Mouse (Mus musculus): Measurements from ENCODE around the gene Ttc34. TPM values are rescaled to one million over a fixed set of nuclear protein-coding genes. Genes with fewer than 3 reads are reported as not detected.

Ttc34 gene
- polyA plus RNA-seq, 1 experiment: not detected

DNA sequence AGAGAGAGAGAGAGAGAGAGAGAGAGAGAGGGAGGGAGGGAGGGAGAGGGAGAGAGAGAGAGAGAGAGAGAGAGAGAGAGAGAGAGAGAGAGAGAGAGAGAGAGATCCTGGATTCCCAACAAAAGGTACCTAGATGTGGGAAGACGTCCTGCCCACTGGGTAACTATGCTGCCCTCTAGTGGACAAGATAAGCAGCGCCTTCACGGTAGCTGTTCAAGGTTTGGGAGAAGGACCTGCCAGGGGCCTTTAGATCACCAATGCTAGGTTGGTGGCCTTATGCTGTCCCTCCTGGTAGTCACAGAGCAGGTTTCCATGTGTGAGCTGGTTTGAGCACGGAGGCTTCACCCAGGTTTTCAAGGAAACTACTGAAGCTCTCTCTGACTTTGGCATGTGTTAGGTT is 39.4 kb upstream of the Ttc34 start:
- Histone ChIP-seq H3ac (ENCODE audit: control insufficient read depth, insufficient read length) (no peak overlapping the region), H3K4me3 (no peak overlapping the region), H3K27me3 (ENCODE audit: control insufficient read depth, insufficient read depth, insufficient read length) (no peaks in the 10 kb centered on the region), H3K36me3 (ENCODE audit: control insufficient read depth, insufficient read depth) (no peaks in the 10 kb centered on the region), H3K4me2 (ENCODE audit: low read depth) (no peak overlapping the region), H3K79me2 (ENCODE audit: control insufficient read depth, insufficient read depth) (no peaks in the 10 kb centered on the region)
- TF ChIP-seq CEBPB (IDR thresholded peaks at IDR 0.05; ENCODE audit: insufficient read depth, poor library complexity, severe bottlenecking) (no peak), POLR2A (IDR thresholded peaks at IDR 0.05; ENCODE audit: insufficient read length, low read depth) (no peak), E2F4 (IDR thresholded peaks at IDR 0.05; ENCODE audit: insufficient read depth) (no peak), TCF3 (IDR thresholded peaks at IDR 0.05; ENCODE audit: insufficient read length, low read depth) (no peak), MYOD1 (IDR thresholded peaks at IDR 0.05; ENCODE audit: control insufficient read depth in 1 of 3, insufficient read length in 2 of 3, low read depth in 2 of 3) (no peak), TCF12 (IDR thresholded peaks at IDR 0.05; ENCODE audit: insufficient read depth, poor library complexity, severe bottlenecking) (no peak), REST (IDR thresholded peaks at IDR 0.05; ENCODE audit: insufficient read depth, insufficient read length) (no peak), SRF (IDR thresholded peaks at IDR 0.05; ENCODE audit: control insufficient read depth, insufficient read length, low read depth) (no peak), USF1 (IDR thresholded peaks at IDR 0.05; ENCODE audit: low read depth) (no peak), MAX (IDR thresholded peaks at IDR 0.05; ENCODE audit: low read depth) (no peak), POLR2AphosphoS2 (IDR thresholded peaks at IDR 0.05; ENCODE audit: insufficient read length, low read depth) (no peak), MYOG (IDR thresholded peaks at IDR 0.05; ENCODE audit: control insufficient read depth in 1 of 3, insufficient read depth in 1 of 3, insufficient read length in 2 of 3, low read depth in 2 of 3) (no peak)

DNA sequence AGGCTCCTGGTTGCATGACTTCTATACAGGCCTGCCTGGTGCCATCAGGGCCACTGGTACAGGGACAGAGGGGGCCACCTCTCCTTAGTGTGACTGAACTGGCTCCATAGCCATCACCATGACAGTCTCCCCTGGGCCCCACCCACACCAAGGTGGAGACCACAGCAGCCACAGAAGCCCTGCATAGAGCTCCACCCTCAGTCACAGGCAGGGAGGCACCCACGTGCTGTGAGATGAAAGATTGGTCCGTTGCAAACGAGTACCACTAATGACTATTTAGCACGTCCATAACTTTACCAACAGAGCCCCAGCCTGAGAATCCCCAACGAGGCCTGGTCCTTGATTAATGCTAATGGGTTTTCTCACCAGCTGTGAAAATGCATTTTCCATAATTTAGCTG is 36.7 kb upstream of the Ttc34 start:
- TF ChIP-seq TCF3 (IDR thresholded peaks at IDR 0.05; ENCODE audit: insufficient read length, low read depth): no peak
- no peak for TF ChIP-seq MYOG (IDR thresholded peaks at IDR 0.05; ENCODE audit: control insufficient read depth in 1 of 3, insufficient read depth in 1 of 3, insufficient read length in 2 of 3, low read depth in 2 of 3)
- no peak for TF ChIP-seq USF1 (IDR thresholded peaks at IDR 0.05; ENCODE audit: low read depth)
- no peak for TF ChIP-seq E2F4 (IDR thresholded peaks at IDR 0.05; ENCODE audit: insufficient read depth)
- no peak for TF ChIP-seq REST (IDR thresholded peaks at IDR 0.05; ENCODE audit: insufficient read depth, insufficient read length)
- TF ChIP-seq SRF (IDR thresholded peaks at IDR 0.05; ENCODE audit: control insufficient read depth, insufficient read length, low read depth): no peak
- TF ChIP-seq MAX (IDR thresholded peaks at IDR 0.05; ENCODE audit: low read depth): no peak
- Histone ChIP-seq H3K4me3 (no peak overlapping the region), H3ac (ENCODE audit: control insufficient read depth, insufficient read length) (no peak overlapping the region), H3K27me3 (ENCODE audit: control insufficient read depth, insufficient read depth, insufficient read length) (no peaks in the 10 kb centered on the region), H3K36me3 (ENCODE audit: control insufficient read depth, insufficient read depth) (no peaks in the 10 kb centered on the region), H3K4me2 (ENCODE audit: low read depth) (no peak overlapping the region), H3K79me2 (ENCODE audit: control insufficient read depth, insufficient read depth) (no peaks in the 10 kb centered on the region)

DNA sequence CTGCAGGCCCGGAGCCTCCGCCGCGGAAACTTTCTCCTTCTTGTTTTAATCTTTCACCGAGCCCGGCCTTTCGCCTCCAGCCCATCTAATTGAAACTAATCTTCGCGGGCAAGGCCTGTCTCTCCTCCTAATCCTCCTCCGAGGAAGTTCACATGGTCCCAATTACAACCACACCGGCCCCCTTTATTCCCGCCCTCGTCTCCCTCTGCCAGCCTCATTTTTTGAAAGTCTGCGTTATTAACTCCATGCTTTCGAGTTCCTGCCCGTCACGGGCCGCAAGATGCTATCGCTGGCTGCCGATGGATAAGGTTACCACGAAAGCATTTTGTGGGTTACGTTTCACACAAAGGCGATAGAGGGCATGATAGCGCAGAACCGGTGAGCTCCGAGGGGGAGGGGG is 35.0 kb upstream of the Ttc34 start:
- Histone ChIP-seq H3K79me2 (ENCODE audit: control insufficient read depth, insufficient read depth) (no peaks in the 10 kb centered on the region), H3K4me2 (ENCODE audit: low read depth) (no peak overlapping the region), H3K27me3 (ENCODE audit: control insufficient read depth, insufficient read depth, insufficient read length) (no peaks in the 10 kb centered on the region), H3K4me3 (no peak overlapping the region), H3K36me3 (ENCODE audit: control insufficient read depth, insufficient read depth) (no peaks in the 10 kb centered on the region), H3ac (ENCODE audit: control insufficient read depth, insufficient read length) (no peak overlapping the region)
- TF ChIP-seq MAX (IDR thresholded peaks at IDR 0.05; ENCODE audit: low read depth): no peak

DNA sequence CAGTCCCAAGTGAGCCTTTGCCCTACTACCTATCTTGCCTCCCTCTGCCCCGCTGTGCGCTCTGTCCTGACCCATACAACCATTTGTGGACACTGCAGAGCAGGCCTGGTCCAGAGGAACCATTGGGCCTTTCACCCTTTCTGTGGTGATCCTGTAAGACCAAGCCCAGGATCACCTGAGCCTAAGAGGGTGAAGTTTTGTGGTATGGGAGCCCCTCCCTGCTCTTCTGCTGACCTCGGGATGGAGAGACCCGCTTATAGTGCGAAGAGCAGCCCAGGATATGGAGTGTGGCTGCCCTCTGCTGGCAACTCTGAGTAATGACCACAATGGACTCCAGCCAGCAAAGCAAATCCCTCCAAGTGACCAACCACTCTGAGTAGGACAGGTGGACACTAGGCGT is 11.6 kb upstream of the Ttc34 start:
- no peak overlapping the region for H3K4me3 ChIP-seq
- H3K36me3 ChIP-seq (ENCODE audit: control insufficient read depth, insufficient read depth): no peaks in the 10 kb centered on the region
- TF ChIP-seq TCF12 (IDR thresholded peaks at IDR 0.05; ENCODE audit: insufficient read depth, poor library complexity, severe bottlenecking): no peak
- TF ChIP-seq POLR2A (IDR thresholded peaks at IDR 0.05; ENCODE audit: insufficient read length, low read depth): no peak
- no peak for TF ChIP-seq MYOD1 (IDR thresholded peaks at IDR 0.05; ENCODE audit: control insufficient read depth in 1 of 3, insufficient read length in 2 of 3, low read depth in 2 of 3)
- TF ChIP-seq E2F4 (IDR thresholded peaks at IDR 0.05; ENCODE audit: insufficient read depth): no peak
- no peak for TF ChIP-seq USF1 (IDR thresholded peaks at IDR 0.05; ENCODE audit: low read depth)
- no peak for TF ChIP-seq POLR2AphosphoS2 (IDR thresholded peaks at IDR 0.05; ENCODE audit: insufficient read length, low read depth)
- TF ChIP-seq MAX (IDR thresholded peaks at IDR 0.05; ENCODE audit: low read depth): no peak
- no peak for TF ChIP-seq SRF (IDR thresholded peaks at IDR 0.05; ENCODE audit: control insufficient read depth, insufficient read length, low read depth)
- TF ChIP-seq MYOG (IDR thresholded peaks at IDR 0.05; ENCODE audit: control insufficient read depth in 1 of 3, insufficient read depth in 1 of 3, insufficient read length in 2 of 3, low read depth in 2 of 3): no peak
- TF ChIP-seq REST (IDR thresholded peaks at IDR 0.05; ENCODE audit: insufficient read depth, insufficient read length): no peak
- TF ChIP-seq TCF3 (IDR thresholded peaks at IDR 0.05; ENCODE audit: insufficient read length, low read depth): no peak
- TF ChIP-seq CEBPB (IDR thresholded peaks at IDR 0.05; ENCODE audit: insufficient read depth, poor library complexity, severe bottlenecking): no peak
- H3ac ChIP-seq (ENCODE audit: control insufficient read depth, insufficient read length): no peak overlapping the region
- H3K27me3 ChIP-seq (ENCODE audit: control insufficient read depth, insufficient read depth, insufficient read length): no peaks in the 10 kb centered on the region
- H3K4me2 ChIP-seq (ENCODE audit: low read depth): no peak overlapping the region
- no peaks in the 10 kb centered on the region for H3K79me2 ChIP-seq (ENCODE audit: control insufficient read depth, insufficient read depth)

DNA sequence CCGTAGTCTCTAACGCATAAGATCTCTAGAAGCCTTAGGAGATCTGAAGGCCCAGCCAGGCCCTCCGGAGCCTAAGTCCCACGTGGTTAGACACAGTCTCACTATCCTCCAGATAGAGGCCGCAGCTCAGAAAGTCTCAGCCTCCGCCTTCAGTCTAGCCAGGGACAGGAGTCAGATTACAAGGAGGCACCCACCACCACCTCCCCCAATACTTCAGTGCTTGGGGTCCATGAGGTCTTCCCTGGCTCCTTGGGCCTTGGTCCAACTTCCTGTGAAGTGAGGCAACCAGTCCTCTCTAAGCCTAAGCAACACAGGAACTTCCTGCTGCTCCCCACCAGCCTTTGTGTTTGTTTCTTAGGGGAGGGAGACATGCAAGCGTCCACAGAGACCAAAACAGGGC is 11.0 kb upstream of the Ttc34 start:
- H3K27me3 ChIP-seq (ENCODE audit: control insufficient read depth, insufficient read depth, insufficient read length): no peaks in the 10 kb centered on the region
- H3K4me2 ChIP-seq (ENCODE audit: low read depth): no peak overlapping the region
- no peak overlapping the region for H3ac ChIP-seq (ENCODE audit: control insufficient read depth, insufficient read length)
- no peak for TF ChIP-seq POLR2A (IDR thresholded peaks at IDR 0.05; ENCODE audit: insufficient read length, low read depth)
- no peak for TF ChIP-seq TCF3 (IDR thresholded peaks at IDR 0.05; ENCODE audit: insufficient read length, low read depth)
- no peak for TF ChIP-seq REST (IDR thresholded peaks at IDR 0.05; ENCODE audit: insufficient read depth, insufficient read length)
- TF ChIP-seq E2F4 (IDR thresholded peaks at IDR 0.05; ENCODE audit: insufficient read depth): no peak
- no peak for TF ChIP-seq USF1 (IDR thresholded peaks at IDR 0.05; ENCODE audit: low read depth)
- no peak overlapping the region for H3K4me3 ChIP-seq
- no peaks in the 10 kb centered on the region for H3K36me3 ChIP-seq (ENCODE audit: control insufficient read depth, insufficient read depth)
- H3K79me2 ChIP-seq (ENCODE audit: control insufficient read depth, insufficient read depth): no peaks in the 10 kb centered on the region

All from myocyte (in vitro differentiated cells).